Mouse (Mus musculus) myocyte (in vitro differentiated cells): ENCODE data around the gene Gm20388. TPM values are rescaled to one million over a fixed set of nuclear protein-coding genes. Genes with fewer than 3 reads are reported as not detected.
A peak's percentile ranks its signal among the peaks of the same experiment; 100 is the strongest.

Source experiments
- H3K27me3 ChIP-seq: one replicate; pipeline ENCODE4 v1.6.1; 2011; ENCODE audit not compliant: control insufficient read depth, insufficient read depth, insufficient read length
- H3K36me3 ChIP-seq: one replicate; pipeline ENCODE4 v1.6.1; 2011; ENCODE audit not compliant: control insufficient read depth, insufficient read depth
- H3K4me2 ChIP-seq: one replicate; pipeline ENCODE4 v1.6.1; 2011; ENCODE audit warnings: low read depth, control low read depth
- H3K4me3 ChIP-seq: one replicate; pipeline ENCODE4 v1.5.1; 2011; ENCODE audit warnings: mild to moderate bottlenecking, control low read depth, moderate library complexity
- H3K79me2 ChIP-seq: one replicate; pipeline ENCODE4 v1.6.1; 2011; ENCODE audit not compliant: control insufficient read depth, insufficient read depth
- H3ac ChIP-seq: one replicate; pipeline ENCODE4 v1.6.1; 2011; ENCODE audit not compliant: control insufficient read depth, insufficient read length
- CEBPB ChIP-seq: IDR thresholded peaks from 2 replicates; pipeline ENCODE4 v1.6.1; 2011; ENCODE audit warnings: mild to moderate bottlenecking, moderate library complexity; ENCODE audit not compliant: poor library complexity, insufficient read depth, severe bottlenecking
- E2F4 ChIP-seq: IDR thresholded peaks from one replicate; pipeline ENCODE4 v1.6.1; 2011; ENCODE audit warnings: mild to moderate bottlenecking, control low read depth, moderate library complexity; ENCODE audit not compliant: insufficient read depth
- MAX ChIP-seq: IDR thresholded peaks from one replicate; pipeline ENCODE4 v1.6.1; 2011; ENCODE audit warnings: low read depth, mild to moderate bottlenecking, control low read depth
- MYOD1 ChIP-seq, 3 experiments: IDR thresholded peaks; one replicate each; pipeline ENCODE4 v1.6.1; 2011; ENCODE audit warnings: control low read depth in 2 of 3, low read depth in 2 of 3, mild to moderate bottlenecking in 2 of 3, moderate library complexity in 1 of 3; ENCODE audit not compliant: insufficient read length in 2 of 3, control insufficient read depth in 1 of 3
- MYOG ChIP-seq, 3 experiments: IDR thresholded peaks; one replicate each; pipeline ENCODE4 v1.6.1; 2011; ENCODE audit warnings: control low read depth in 2 of 3, low read depth in 2 of 3, mild to moderate bottlenecking in 2 of 3; ENCODE audit not compliant: insufficient read length in 2 of 3, control insufficient read depth in 1 of 3, insufficient read depth in 1 of 3
- POLR2A ChIP-seq: IDR thresholded peaks from one replicate; pipeline ENCODE4 v1.6.1; 2011; ENCODE audit warnings: low read depth, mild to moderate bottlenecking, control low read depth, moderate library complexity; ENCODE audit not compliant: insufficient read length
- POLR2AphosphoS2 ChIP-seq: IDR thresholded peaks from one replicate; pipeline ENCODE4 v1.6.1; 2011; ENCODE audit warnings: low read depth, control low read depth; ENCODE audit not compliant: insufficient read length
- REST ChIP-seq: IDR thresholded peaks from one replicate; pipeline ENCODE4 v1.6.1; 2011; ENCODE audit warnings: mild to moderate bottlenecking, control low read depth, moderate library complexity; ENCODE audit not compliant: insufficient read depth, insufficient read length
- SRF ChIP-seq: IDR thresholded peaks from one replicate; pipeline ENCODE4 v1.6.1; 2011; ENCODE audit warnings: low read depth; ENCODE audit not compliant: control insufficient read depth, insufficient read length
- TCF12 ChIP-seq: IDR thresholded peaks from one replicate; pipeline ENCODE4 v1.6.1; 2011; ENCODE audit warnings: mild to moderate bottlenecking, control low read depth; ENCODE audit not compliant: poor library complexity, insufficient read depth, severe bottlenecking
- TCF3 ChIP-seq: IDR thresholded peaks from one replicate; pipeline ENCODE4 v1.6.1; 2011; ENCODE audit warnings: low read depth, control low read depth; ENCODE audit not compliant: insufficient read length
- USF1 ChIP-seq: IDR thresholded peaks from one replicate; pipeline ENCODE4 v1.6.1; 2011; ENCODE audit warnings: low read depth, mild to moderate bottlenecking, control low read depth, moderate library complexity
- polyA plus RNA-seq: library from polyadenylated mRNA; unstranded; fragments of >200 nt; fragmentation: generic; extraction: Trizol; gene quantifications from one replicate; pipeline ENCODE4 v1.2.1, GENCODE M21; 2012; ENCODE audit warnings: missing spikeins

Gm20388 gene
- polyA plus RNA-seq, 1 experiment, result 15.3 TPM

DNA sequence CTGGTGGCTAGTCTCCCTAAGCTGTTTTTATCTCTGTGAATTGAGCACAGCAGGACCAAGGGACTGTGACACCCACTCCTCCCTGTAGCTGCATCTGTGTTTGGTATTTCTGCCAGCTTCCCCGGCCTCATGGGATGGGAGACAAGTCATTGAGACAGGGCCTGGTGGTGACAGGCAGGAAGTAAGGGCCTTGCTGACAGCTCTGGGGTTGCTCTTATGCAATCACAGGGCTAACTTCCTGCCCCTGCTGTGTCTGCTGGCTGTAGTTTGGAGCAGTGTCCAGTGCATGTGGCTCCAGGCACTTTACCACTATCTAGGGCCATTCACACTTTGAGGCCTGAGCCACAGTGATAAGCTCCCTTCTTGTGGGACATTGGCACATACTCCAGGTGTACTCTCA is 130.2 kb downstream of the Gm20388 start:
- no peak overlapping the region for H3ac ChIP-seq
- H3K4me2 ChIP-seq, result no peak overlapping the region
- no peaks in the 10 kb centered on the region for H3K27me3 ChIP-seq
- H3K36me3 ChIP-seq, result no peaks in the 10 kb centered on the region
- no peak overlapping the region for H3K4me3 ChIP-seq
- H3K79me2 ChIP-seq, result no peaks in the 10 kb centered on the region
- TF ChIP-seq CEBPB, result peak; percentile 58; the same call in 1 of the 2 replicates
- no peak for TF ChIP-seq SRF

- no peak for TF ChIP-seq MAX
- TF ChIP-seq REST, result no peak
- Histone ChIP-seq H3K4me2 (no peak overlapping the region), H3K36me3 (no peaks in the 10 kb centered on the region), H3ac (no peak overlapping the region), H3K4me3 (no peak overlapping the region), H3K27me3 (no peaks in the 10 kb centered on the region), H3K79me2 (no peaks in the 10 kb centered on the region)
Observed at GRCm38 (mm10) chr8:120042542-120043312, 132.1 kb downstream of the Gm20388 start.

DNA sequence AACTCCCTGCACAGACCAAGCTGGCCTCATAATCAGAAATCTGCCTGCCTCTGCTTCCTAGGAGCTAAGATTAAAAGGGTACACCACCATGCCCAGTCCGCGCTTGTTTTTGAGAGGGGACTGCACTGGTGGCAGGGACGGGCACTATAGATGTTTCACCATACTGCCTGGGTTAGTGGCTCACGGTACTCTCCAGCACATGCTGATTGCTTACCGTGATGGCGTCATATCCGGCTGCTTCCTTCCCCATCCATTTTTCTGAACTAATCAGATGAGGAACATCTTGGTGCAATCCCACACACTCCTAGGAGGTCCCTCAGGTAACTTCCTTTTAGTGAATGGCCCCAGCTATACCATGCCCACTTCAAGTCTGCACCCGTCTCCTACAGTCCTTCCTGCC is 134.3 kb downstream of the Gm20388 start:
- H3ac ChIP-seq, result no peak overlapping the region
- H3K27me3 ChIP-seq, result no peaks in the 10 kb centered on the region
- no peak overlapping the region for H3K4me3 ChIP-seq
- no peak for TF ChIP-seq MYOD1 (IDR thresholded peaks at IDR 0.05; ENCODE audit: control insufficient read depth in 1 of 3, insufficient read length in 2 of 3, low read depth in 2 of 3)
- TF ChIP-seq SRF, result no peak
- TF ChIP-seq E2F4, result no peak
- TF ChIP-seq USF1, result no peak
- no peak for TF ChIP-seq CEBPB
- H3K79me2 ChIP-seq, result no peaks in the 10 kb centered on the region
- no peaks in the 10 kb centered on the region for H3K36me3 ChIP-seq
- no peak overlapping the region for H3K4me2 ChIP-seq

- H3K36me3 ChIP-seq, result no peaks in the 10 kb centered on the region
- no peak overlapping the region for H3ac ChIP-seq
- no peak overlapping the region for H3K4me3 ChIP-seq
- no peaks in the 10 kb centered on the region for H3K79me2 ChIP-seq
- H3K27me3 ChIP-seq, result no peaks in the 10 kb centered on the region
- no peak for TF ChIP-seq REST
- H3K4me2 ChIP-seq, result no peak overlapping the region
Observed at GRCm38 (mm10) chr8:120045471-120045870, 134.8 kb downstream of the Gm20388 start.

DNA sequence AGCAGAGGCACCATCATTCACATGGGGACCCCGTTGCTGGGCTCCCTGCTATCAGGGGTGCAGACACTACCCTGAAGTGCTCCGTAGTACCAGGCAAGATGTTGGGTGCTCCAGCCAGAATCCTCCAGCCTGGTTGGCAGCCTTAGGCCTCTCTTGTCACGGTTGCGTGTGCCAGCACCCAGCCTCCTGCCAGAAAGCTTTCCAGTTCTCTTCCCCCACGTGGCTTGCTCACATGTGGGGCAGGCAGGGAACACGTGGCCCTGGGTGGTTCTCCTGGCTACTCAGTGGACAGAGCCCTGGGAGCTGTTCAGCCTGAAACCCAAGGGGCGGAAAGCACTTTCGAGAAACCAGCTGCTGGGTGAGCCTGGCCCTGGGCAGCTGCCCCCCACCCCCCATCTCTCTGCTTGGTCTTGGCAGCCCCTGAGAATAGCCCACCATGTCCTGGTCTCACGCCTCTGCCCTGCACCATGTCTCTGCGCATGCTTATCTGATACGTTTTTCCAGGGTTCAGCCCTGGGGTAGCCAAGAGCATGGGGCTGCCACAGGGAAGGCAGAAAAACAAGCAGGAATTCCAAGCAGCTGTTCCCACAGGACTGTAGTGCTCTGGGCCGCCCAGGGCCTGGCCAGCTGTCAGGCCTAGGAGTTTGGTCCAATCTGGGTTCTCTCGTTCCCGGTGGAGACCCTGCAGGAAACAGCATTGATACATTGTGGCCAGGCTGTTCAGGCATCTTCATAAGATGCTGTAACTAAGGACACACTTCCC is 135.8 kb downstream of the Gm20388 start:
- TF ChIP-seq USF1 (peak; percentile 73), SRF (no peak), TCF12 (no peak), MYOD1 (IDR thresholded peaks at IDR 0.05; ENCODE audit: control insufficient read depth in 1 of 3, insufficient read length in 2 of 3, low read depth in 2 of 3) (peak in 2 of 3 experiments; percentile 78 to 81), MYOG (IDR thresholded peaks at IDR 0.05; ENCODE audit: control insufficient read depth in 1 of 3, insufficient read depth in 1 of 3, insufficient read length in 2 of 3, low read depth in 2 of 3) (peak; percentile 36 to 93 (median 81))
- H3K4me2 ChIP-seq, result no peak overlapping the region
- no peaks in the 10 kb centered on the region for H3K27me3 ChIP-seq
- H3ac ChIP-seq, result no peak overlapping the region
- no peaks in the 10 kb centered on the region for H3K79me2 ChIP-seq
- no peak overlapping the region for H3K4me3 ChIP-seq
- no peaks in the 10 kb centered on the region for H3K36me3 ChIP-seq

DNA sequence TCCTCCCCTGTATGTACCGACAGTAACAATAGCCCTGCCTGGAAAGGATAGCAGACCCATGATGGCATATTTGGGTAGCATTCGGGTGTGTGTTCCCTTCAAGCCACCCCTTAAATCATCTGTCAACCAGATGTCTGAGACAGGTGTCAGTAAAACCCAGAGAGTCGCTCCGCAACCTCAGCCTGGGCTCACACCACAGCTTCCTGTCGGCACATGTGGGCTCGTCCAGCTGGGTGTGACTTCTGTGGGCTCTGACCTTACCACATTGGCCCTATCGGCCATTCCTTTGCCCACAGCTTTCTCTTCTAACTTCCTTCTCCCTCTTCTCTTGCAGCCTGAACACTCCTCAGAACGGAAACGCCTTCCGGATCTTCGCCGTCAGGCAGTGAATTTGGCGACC is 139.3 kb downstream of the Gm20388 start:
- no peak for TF ChIP-seq CEBPB
- TF ChIP-seq MYOD1 (IDR thresholded peaks at IDR 0.05; ENCODE audit: control insufficient read depth in 1 of 3, insufficient read length in 2 of 3, low read depth in 2 of 3), result peak; percentile 18 to 89 (median 79)
- TF ChIP-seq POLR2A, result no peak
- TF ChIP-seq TCF3, result peak; percentile 72
- TF ChIP-seq POLR2AphosphoS2, result no peak
- peak; percentile 57 for TF ChIP-seq TCF12
- TF ChIP-seq USF1, result no peak
- no peak for TF ChIP-seq MAX
- TF ChIP-seq SRF, result no peak
- TF ChIP-seq MYOG (IDR thresholded peaks at IDR 0.05; ENCODE audit: control insufficient read depth in 1 of 3, insufficient read depth in 1 of 3, insufficient read length in 2 of 3, low read depth in 2 of 3), result peak; percentile 29 to 90 (median 45)
- Histone ChIP-seq H3K27me3 (no peaks in the 10 kb centered on the region), H3K36me3 (no peaks in the 10 kb centered on the region), H3K79me2 (no peaks in the 10 kb centered on the region), H3K4me2 (no peak overlapping the region), H3K4me3 (no peak overlapping the region), H3ac (no peak overlapping the region)
